Mouse (Mus musculus) embryo, embryonic 10 days (tissue): ENCODE measurements around the gene Cdc34b.
"Not testable (repeated sequence)": the region's sequence is repeated elsewhere in the genome, so short reads cannot be mapped to it uniquely, and the experiment has no call there.

Experiments used
- DNase-seq: peaks from one replicate; pipeline ENCODE4 v3.0.0-alpha.2; 2015; ENCODE audit warnings: low spot score

The Cdc34b gene

GRCm38 (mm10) chr11:94741732-94742272 is at the start of gene Cdc34b:
Gene Cdc34b (plus strand): TSS chr11:94741782.
- no peak for DNase-seq

- not testable (repeated sequence) for DNase-seq
Observed at GRCm38 (mm10) chr11:94692502-94692901, 49.1 kb upstream of the Cdc34b start.

GRCm38 (mm10) chr11:94695508-94695907 is 46.1 kb upstream of the Cdc34b start:
- DNase-seq = no peak

GRCm38 (mm10) chr11:94697140-94697539 is 44.4 kb upstream of the Cdc34b start:
- DNase-seq = no peak

GRCm38 (mm10) chr11:94697703-94698464 is 43.7 kb upstream of the Cdc34b start:
- DNase-seq = no peak

- DNase-seq = no peak
Observed at GRCm38 (mm10) chr11:94699399-94699798, 42.2 kb upstream of the Cdc34b start.

- DNase-seq = no peak
Observed at GRCm38 (mm10) chr11:94701401-94702215, 40.0 kb upstream of the Cdc34b start.

- no peak for DNase-seq
Observed at GRCm38 (mm10) chr11:94702216-94702610, 39.4 kb upstream of the Cdc34b start.

- no peak for DNase-seq
Observed at GRCm38 (mm10) chr11:94704020-94704419, 37.6 kb upstream of the Cdc34b start.

GRCm38 (mm10) chr11:94704472-94704871 is 37.1 kb upstream of the Cdc34b start, which contains the start of gene Gm11541:
Gene Gm11541 (minus strand): TSS chr11:94704499.
- DNase-seq = no peak

GRCm38 (mm10) chr11:94713246-94713860 is 28.2 kb upstream of the Cdc34b start:
- no peak for DNase-seq

GRCm38 (mm10) chr11:94715622-94716021 is 26.0 kb upstream of the Cdc34b start:
- DNase-seq = no peak

- peak; percentile 73 for DNase-seq
Observed at GRCm38 (mm10) chr11:94716754-94717153, 24.8 kb upstream of the Cdc34b start.

- peak; percentile 9 for DNase-seq
Observed at GRCm38 (mm10) chr11:94717239-94717638, 24.3 kb upstream of the Cdc34b start.

GRCm38 (mm10) chr11:94718113-94718909 is 23.3 kb upstream of the Cdc34b start:
- DNase-seq = no peak

GRCm38 (mm10) chr11:94719216-94719615 is 22.4 kb upstream of the Cdc34b start:
- DNase-seq = no peak

- DNase-seq = no peak
Observed at GRCm38 (mm10) chr11:94727306-94727705, 14.3 kb upstream of the Cdc34b start.

- no peak for DNase-seq
Observed at GRCm38 (mm10) chr11:94728545-94728944, 13.0 kb upstream of the Cdc34b start.

- no peak for DNase-seq
Observed at GRCm38 (mm10) chr11:94729565-94729964, 12.0 kb upstream of the Cdc34b start.

- DNase-seq = peak; percentile 70
Observed at GRCm38 (mm10) chr11:94730261-94730660, 11.3 kb upstream of the Cdc34b start.

- DNase-seq = no peak
Observed at GRCm38 (mm10) chr11:94731229-94731628, 10.4 kb upstream of the Cdc34b start.
